Mouse (Mus musculus) CH12F3 (cell line): ENCODE results near the gene Ckb.
"Not testable (repeated sequence)": the region's sequence is repeated elsewhere in the genome, so short reads cannot be mapped to it uniquely, and the experiment has no call there.

Experiments
- in situ Hi-C: fragments of 300-500 bp; cut with MboI; formaldehyde crosslinking; loops from 2 replicates; pipeline ENCODE4 v1.14.3; 2020; ENCODE audit warnings: low sequenced_read_pairs

The Ckb gene

DNA sequence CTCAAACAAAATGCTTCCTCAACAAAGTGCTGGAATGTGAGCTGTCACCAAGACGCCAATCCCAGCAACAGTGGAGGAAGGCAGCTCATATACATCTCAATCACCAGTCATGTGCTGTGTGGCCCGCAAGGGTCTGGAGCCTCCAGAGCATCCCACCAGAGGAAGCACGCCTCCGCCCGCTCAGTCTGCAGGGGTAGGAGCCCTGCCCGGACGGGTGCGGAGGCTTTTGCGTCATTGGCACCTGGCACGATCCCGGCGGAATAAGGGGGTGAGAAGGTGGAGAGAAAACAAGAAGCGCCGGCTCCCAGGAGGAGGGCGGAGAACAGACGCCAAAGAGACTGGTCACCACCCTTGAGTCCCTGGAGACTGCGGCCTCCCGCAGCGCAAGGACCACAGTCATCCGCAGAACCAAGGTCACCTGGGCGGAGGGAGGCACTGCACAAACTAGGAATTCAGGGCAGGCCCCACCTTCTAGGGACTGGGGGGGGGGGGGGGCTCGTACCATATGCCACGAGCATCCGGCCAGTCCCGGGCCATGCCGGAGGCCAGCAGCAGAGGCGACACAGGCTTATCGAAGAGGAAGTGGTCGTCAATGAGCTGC is 1.7 kb downstream of the Ckb start:
- in situ Hi-C loops = no loop called here

DNA sequence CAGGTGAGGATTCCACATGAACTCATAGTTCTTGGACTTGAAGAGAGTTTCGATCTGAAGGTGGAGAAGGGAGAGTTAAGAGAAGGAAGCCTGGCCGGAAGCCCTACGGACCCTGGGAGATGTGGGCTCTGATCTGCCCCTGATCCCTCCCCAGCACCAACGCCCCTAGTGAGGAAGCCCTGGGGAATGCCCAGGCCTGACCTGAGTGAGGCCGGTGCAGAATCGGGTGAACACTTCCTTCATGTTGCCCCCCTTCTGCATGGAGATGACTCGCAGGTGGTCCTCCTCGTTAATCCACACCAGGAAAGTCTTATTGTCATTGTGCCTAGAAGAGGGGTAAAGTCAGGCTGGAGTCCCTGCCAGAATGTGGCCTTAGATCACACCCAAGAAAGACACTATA is 2.2 kb downstream of the Ckb start:
- in situ Hi-C loops = no loop called here

DNA sequence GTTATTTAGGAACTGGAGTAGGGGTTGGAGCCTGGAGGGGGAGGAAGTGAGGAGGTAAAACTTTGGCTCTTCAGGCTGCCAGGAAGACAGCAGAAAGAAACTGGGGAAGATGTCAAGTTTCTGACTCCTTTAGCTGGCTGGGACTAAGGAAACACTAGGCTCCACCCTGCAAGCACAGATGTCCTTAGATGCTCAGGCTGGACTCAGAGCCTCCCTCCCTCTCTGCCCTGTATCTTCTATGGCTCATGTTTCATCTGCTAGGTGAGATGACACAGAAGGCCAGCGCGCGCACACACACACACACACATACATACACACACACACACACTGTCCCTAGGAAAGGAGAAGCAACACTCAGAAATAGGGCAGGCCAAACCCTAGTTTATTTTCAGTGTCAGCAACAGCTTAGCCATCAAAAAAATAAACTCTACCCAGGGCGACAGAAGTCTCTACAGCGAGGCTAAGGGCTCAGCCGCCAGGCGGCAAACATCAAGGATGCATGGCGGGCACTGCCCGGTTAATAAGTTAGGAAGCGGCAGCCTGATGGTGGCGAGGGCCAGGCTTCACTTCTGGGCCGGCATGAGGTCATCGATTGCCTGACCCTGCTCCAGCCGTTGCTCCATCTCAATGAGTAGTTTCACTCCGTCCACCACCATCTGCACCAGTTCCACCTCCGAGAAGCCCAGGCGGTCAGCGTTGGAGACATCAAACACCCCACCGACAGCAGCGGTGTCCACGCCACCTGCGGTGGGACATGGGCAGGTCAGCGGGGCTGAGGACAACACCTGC is 2.9 kb downstream of the Ckb start:
- in situ Hi-C loops = no loop called here

DNA sequence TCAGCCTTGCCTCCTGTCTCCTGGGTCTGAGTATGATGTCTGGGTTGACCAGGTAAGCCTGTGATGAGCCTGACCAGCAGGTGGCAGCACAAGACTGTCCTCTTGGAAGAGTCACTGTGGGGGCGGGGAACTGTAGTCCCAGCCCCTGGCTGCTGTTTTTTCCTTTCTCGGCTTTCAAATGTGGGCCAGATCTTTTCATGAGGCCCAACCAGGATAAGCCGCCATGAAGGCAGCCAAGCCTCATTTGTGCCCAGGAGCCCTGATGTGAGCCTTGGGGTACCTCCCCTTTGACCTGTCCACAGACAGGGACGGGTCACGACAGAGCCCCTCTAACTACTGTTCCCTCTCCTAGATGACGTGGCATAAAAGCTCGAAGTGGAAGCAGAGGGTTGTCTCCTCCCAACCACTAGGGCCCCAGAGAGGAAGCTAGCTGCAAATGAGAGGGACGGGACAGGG is 3.7 kb downstream of the Ckb start:
- in situ Hi-C loops = no loop called here

DNA sequence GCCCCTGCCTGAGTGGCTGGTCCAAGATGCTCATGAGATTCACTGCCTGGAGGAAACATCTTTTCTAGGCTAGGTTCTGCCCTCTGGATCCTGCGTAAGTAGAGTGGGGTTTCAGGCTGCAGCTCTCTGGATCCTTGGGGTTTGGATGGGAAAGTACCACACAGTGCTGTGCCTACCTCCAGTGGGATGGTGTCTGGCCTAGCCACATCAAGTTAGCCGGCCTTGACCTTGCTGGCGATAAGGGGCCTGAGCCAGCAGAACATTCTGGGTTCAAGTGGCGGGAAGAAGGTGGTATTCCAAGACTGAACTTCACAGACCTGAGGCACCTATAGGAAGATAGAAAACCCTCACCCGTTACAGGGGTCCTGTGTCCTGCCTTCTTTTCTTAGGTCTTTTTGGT is 4.7 kb downstream of the Ckb start:
- in situ Hi-C loops = no loop called here

DNA sequence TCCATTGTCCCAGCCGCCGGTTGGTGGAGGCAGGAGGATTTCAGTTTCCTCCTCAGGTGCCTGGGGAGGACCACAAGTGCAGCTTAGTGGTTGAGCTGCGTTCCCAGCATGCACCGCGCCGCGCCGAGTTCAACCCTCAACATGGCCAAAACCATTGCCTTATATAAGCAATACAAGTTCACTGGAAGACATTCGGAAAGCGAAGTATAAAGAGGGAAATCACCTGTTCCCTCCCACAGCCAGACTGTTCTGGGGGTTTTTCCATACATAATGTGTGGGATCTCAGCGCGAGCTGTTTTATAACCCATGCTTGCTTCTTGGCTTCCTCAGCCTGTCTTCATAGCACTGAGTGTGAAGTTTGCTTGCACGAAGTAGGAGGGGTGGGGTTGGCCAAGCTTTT is 5.8 kb downstream of the Ckb start:
- in situ Hi-C loops = no loop called here

DNA sequence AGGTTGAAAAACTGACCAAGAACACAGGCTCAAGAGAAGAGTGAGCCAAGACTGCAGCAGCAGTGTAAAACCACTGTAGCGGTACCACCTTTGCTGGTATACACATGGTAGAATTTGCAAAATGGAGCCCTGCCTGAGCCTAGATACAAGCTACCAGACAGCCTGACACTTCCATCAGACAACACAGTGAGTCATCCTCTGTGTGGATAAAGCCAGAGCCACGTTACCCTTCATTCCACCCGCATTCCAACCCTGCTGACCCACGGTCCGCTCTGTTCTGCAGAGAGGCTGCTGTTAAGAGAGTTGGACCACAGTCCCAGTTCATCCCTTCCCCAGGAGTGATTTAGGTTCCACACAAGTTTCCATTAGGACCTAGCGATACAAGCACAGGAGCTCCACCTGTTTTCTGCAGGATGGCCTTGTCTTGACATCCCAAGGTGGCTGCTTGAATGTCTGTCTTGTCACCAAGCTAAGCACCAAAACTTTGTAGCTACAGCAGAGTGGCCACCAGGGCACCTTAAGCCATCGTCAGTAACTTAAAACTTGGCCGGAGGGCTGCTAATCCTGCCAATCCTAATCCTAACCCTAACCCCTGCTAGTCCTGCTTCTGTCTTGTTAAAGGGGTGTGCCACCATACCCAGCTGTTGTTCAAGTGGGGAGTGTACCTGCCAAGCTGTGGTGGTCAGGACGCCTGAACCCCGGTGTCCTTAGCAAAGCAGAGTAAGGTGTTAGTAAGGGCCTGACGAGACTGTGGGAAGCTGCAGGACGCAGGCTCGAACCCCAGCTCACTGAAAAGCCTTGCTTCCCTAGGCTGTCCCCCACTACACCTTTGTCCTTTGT is 6.9 kb downstream of the Ckb start:
- in situ Hi-C loops = no loop called here

DNA sequence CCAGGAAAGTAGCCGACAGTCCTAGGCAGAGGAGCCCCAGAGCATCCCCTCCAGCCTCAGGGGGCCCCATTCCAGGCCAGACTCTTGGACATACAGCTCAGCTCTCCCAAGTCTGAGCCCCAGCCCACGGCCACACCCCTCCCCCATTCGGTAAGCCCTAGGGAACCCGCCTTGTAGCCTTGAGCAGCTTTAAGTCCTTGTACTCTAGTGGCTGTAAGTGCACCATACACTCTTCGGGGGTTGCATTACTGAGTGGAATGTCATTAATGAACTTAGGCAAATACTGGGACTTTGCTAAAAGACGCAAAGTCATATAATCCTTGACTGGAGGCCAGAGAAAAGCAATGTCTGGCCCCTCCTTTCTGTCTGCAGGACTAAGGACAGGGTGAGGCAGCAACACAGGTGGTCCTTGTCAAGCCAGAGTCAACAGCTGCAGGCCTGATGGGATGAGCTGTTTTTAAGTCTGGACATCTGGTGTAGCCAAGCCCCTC is 7.9 kb downstream of the Ckb start:
- in situ Hi-C loops = no loop called here

DNA sequence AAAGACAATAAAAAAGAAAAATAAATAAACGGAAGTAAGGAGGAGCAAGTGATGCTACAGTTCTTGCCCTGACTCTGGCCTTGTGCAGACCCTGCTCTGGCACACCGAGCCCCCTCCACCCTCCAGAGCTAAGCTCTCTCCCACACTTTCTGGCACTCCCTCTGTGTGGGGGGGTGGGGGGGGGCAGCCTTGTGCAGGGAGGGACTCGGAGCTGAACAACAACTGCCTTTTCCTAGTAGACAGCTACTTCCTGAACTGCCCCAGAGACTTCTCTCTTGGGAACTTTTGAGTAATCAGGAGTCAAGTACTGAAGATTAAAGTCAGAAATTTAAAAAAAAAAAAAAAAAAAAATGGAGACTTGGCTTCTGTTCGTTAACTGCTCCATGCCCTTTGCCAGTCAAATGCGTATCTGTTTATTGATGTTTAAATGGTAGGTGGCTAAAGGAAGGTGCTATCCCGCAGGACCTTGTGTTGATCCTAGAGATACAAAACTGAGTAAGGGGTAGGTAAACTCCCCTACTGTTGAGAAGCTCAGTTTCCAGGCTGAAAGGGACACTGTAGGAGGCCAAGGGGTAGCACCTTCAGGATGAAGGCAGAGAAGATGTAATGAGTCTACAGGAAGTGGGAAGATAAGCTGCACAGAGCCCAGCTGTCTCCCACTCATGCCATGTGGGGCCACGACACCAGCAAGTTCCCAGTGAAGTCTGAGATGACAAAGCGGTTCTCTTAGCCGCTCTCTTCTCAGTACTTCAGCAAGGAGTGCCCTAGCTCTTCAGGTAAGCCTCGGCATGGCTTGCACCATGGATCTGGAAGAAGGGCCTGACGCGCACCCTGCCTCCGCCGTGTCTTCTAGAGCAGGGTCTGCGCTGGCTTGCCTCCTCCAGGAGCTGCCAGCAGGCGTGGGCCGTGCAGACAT is 8.7 kb downstream of the Ckb start:
- in situ Hi-C loops = no loop called here

DNA sequence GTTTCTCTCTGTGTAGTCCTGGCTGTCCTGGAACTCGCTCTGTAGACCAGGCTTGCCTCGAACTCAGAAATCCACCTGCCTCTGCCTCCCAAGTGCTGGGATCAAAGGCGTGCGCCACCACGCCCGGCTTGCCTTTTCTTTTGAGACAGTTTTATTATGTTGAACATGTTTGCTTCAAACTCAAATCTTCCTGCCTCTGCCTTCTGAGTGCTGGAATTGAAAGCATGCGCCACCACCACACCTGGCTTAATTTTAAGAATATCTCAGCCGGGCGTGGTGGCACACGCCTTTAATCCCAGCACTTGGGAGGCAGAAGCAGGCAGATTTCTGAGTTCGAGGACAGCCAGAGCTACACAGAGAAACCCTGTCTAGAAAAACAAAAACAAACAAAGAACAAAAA is 10.6 kb downstream of the Ckb start:
- in situ Hi-C loops = not testable (repeated sequence)

DNA sequence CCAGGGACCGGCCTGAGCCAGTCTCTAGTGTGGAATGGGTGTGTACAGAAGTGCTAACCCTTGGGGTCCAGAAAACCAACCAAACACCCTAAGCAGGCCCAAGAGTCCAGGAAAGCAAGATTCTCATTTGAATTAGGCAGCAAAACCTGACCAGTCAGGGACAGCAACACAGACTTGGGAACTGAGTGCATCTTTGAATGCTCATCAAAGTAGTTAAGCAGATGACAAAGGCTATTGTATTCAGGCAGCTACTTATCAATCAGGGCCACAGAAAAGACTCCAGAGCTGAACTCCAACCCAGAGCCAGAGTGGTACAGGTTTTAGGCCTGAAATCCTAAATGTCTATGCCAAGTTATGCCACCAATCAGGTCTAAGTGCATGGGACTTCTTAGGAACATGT is 11.5 kb downstream of the Ckb start:
- in situ Hi-C loops = no loop called here

DNA sequence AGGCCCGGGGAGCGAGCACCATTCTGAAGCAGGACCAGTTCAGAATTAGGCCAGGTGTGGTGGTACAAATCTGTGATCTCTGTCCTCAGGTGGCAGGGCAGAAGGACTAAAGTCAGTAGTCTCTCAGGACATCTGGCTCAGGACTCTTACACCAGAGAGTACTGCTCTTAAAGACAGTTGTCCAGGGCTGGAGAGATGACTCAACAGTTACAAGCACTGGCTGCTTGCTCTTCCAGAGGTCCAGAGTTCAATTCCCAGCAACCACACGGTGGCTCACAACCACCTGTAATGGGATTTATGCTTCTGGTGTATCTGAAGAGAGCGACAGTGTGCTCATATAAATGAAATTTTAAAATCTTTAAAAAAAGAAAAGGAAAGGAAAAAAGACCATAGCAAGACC is 12.8 kb downstream of the Ckb start:
- in situ Hi-C loops = no loop called here

DNA sequence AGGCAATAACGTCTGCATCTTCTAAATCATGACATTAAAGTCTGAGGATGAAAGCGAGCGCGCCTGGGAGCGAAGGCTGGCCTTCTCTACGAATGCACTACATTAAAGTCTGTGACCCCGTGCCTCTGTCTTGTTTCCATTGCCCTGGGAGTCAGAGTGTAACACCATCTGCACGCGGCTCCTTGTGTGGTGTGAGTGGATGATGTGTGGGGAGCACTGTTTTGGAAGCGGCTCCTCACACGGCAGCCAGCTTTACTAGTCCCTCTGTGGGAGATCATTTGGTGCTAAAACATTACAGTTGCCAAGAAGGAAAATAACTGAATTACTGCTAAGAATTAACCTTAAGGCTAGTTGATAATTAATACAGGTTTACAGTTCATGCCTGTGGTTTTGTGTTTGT is 16.4 kb downstream of the Ckb start:
- in situ Hi-C loops = no loop called here

DNA sequence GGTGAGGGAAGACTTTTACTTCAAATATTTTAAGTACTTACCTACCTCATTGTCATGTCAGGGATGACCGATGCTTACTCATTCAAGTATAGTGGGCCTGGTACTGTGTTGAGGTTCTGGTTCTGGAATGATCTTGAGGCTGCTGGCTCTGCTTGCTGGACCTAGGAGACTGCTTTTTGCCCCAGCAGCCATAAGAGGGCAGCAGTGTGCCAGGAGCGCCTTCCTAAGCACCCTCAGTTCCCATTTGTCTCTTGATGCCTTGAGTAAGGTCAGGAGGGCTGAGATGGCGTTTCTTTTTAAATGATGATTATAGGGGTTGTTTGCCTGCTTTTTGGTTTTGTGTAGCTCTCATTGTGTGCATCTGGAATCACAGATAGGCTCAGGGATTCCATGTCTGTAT is 18.7 kb downstream of the Ckb start:
- in situ Hi-C loops = no loop called here

DNA sequence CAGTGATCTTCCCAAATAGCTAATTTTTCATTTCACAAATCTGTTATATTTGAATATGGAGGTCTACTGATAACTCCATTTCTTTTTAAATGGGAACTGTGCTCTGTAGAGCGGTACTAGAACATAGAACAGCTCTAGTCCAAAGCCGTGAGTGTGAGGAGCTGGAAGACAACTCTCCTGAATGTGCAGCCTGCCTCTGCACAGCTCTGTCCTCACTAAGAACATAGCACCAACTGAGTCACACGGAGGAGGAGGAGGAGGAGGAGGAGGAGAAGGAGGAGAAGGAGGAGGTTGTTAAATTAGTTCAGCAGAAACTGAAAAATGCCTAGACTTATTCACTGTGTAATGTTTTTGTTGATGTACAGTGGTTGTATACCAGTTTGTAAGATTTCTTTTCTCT is 19.2 kb downstream of the Ckb start:
- in situ Hi-C loops = no loop called here

DNA sequence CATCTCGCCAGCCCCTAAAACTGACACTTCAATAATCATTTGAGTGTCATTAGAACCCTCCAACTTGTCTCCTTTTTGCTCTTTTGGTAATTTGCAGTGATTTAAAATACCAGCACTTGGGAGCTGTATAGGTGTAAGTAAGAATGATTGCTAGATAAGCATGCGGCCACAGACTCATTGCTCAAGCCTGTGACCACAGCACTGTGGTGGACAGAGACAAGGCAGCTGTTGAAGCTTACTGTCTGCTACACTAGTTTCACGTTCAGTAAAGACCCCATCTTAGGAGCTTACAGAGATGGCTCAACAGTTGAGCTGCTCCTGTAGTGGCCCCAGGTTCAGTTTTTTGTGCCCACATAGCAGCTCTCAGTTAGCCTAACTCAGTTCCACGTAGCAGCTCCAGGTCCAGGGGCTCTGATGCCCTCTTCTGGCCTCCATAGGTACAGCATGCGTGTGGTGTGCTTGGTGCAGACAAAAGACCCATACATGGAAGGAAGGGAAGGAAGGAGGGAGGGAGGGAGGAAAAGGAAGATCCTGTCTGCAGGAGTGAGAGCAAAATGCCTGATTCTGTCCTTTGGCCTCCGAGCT is 24.0 kb downstream of the Ckb start:
- in situ Hi-C loops = no loop called here
